Mouse (Mus musculus): ENCODE measurements around the gene Gm20388.

The Gm20388 gene

DNA sequence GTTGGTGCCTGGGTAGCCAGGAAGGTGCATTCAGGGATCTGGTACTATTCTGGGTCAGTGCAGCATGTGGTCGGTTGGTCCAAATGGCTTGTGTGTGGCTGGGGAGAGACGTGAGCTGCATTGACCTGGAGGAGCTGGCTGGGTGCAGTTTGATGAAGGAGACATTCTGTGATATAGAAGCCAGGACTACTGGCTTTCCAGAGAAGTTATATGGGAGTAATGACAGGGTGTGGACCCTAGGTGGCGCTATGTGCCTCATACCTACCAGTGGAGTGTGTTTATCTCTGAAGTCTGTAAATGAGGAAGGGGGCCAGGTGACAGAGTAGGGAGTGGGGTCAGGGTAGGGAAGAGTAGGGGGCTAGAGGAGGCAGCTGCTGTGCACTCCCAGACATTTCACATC lies 1839.9 kb downstream of the Gm20388 start:
- no peak for DNase-seq (ENCODE audit: extremely low read depth, insufficient read length, low spot score)

DNA sequence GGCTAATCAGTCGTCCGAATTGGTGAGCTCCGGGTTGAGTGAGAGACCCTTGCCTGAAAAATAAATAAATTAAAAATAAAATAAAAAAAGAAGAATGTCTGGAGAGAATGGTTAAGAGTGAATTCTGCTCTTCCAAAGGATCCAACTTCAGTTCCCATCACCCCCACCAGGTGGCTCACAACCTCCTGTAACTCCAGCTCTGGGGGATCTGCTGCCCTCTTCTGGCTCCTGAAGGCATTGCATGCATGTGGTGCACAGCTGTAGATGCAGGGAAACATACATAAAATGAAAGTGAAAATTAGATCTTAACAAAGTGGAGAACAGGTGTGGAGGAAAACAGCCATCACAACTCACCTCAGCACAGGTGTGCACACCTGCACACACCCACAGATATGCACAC lies 1840.8 kb downstream of the Gm20388 start:
- DNase-seq (ENCODE audit: extremely low read depth, insufficient read length, low spot score): peak; percentile 42

DNA sequence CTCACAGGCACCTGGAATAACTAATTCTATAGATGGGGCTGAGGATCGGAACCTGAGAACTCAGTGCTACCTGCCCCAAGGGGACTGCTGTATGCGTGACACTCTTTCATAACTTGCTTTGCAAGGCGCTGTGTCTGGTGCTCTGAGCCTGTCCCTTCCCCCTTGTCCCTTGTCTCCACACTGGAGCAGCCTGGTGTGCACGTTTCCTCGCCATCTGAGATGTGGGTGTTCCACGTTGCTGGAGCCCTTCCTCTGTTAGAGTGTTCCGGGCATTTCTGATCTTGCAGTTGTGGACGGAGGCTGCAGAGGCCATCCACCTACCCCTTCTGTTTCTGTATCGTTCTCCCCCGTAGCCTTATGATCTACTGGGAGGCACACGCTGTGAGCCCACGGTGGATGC lies 1847.8 kb downstream of the Gm20388 start:
- DNase-seq (ENCODE audit: extremely low read depth, insufficient read length, low spot score): no peak

DNA sequence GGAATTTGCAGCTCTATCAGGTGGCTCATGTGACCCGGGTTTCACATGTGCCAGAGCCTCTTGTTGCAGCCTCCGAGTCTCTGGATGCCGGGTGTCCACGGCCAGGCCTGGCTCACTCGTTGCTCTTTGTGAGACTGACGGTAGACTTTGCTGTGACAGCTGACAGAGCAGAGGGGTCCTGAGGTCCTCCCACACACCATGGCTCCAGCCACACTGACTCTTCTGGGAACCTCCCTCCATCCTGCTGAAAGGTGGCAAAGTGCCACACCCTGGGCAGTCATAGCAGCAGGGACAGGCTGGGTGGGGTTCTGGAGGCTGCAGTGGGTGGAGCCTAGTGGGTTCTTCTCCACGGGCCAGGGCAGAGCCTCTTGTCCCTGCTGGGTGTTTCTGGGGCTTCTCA lies 1849.8 kb downstream of the Gm20388 start:
- DNase-seq (ENCODE audit: extremely low read depth, insufficient read length, low spot score): no peak

DNA sequence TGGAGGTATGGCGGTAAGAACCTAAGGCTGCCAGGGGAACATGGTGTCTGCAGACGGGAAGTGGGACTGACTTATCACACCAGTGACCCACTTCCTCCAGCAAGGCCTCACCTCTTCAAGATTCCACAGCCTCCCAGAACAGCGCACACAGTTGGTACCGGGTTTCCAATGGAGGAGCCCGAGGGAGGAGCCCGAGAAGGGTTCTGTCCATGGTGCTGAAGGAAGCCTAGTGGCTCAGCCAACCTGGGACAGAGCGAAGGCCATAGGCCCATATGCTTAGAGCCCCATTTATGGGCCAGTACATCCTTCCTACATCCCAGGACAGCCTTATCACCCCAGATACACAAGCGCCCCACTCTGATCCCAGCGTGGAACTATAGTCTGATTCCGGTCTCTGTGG lies 1850.8 kb downstream of the Gm20388 start:
- DNase-seq (ENCODE audit: extremely low read depth, insufficient read length, low spot score): no peak

DNA sequence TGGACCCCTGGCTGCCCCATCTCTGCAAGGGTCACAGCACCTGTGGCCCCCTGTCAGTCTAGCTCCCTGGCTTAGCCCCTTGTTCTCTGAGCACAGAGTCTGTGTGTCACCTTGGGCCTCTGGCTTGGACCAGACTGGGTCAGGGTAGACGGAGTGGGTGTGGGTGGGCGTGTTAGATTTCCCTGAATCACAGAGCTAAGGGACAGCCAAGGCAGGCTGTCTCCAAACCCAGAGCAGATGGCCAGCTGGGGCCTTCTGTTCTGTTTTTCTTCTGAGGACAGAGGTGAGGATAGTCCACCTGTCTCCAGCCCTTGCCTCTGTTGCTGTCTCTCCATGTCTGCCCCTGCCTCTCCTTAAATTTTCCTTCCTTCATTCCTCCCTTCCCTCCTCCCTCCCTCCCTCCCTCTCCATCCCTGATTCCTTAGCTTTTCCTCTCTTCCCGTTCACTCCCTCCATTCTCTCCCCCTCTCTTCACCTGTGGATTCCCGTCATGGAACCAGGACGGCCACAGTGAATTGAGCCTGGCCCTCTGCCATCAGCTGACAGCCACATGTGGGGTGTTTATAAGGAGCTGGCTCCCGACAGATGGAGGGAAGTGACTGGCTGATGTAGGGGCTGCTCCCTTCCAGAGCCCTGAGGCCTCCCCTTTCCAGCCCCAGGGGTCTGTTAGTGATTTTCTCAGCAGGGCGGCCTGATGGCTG lies 1852.5 kb downstream of the Gm20388 start:
- DNase-seq (ENCODE audit: extremely low read depth, insufficient read length, low spot score): no peak

DNA sequence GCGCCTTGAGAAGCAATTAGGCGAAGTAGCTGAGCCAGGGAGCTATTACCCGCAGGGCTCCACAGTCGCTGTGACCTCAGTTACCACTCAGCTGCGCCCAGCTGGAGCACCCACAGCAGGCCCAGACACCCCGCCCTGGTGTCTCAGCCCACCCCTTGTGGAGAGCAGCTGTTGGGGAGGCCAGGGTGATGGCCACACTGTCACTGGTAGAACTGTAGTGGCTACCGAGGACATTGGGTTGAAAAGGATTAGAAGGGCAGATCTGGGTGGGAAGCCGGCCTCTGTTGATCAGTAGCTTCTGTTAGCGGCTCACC lies 1853.0 kb downstream of the Gm20388 start:
- DNase-seq (ENCODE audit: extremely low read depth, insufficient read length, low spot score): no peak

DNA sequence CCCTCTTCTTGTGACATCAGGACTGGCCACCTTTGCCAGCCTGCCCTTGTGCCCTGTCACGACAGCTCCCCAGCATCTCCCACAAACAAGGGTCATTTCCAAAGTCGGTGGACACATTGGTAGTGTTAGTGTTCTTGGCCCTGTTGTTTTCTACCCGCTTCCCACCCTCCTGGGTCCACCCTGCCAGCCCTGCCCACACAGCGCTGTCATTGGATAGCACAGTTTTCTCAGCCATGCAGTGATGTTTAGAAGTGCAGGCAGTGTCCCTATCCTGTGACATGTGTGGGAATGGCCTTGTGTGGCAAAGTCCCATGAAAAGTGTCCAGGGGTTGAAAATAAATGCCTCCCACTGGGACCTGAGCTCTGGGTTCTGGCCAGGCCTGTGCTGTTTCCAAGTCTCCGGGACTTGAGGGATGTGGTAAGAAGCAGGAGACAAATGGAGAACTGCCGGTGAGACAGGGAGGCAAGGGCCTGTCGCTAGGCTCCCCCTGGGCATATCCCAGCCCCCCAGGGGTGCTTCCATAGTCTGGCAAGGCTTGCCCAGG lies 1855.0 kb downstream of the Gm20388 start:
- no peak for DNase-seq (ENCODE audit: extremely low read depth, insufficient read length, low spot score)

DNA sequence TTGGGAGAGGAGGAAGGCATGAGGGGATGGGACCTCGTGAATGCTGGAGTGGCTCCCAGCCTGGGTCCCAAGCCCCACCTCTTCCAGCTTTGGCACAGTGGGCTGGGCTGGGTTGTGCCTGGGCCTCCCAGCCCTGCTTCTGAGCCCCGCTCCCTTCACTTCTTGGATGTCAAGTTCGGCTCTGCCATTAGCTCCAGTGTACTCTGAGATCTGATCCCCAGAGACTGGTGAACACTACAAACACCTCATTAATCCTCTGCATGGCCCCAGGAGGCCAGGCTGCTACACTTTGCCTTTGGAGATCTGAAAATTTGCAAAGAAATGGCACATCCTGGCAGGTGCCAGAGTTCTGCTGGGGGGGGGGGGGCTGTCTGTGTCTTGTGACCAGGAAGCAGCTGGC lies 1858.5 kb downstream of the Gm20388 start:
- no peak for DNase-seq (ENCODE audit: extremely low read depth, insufficient read length, low spot score)

DNA sequence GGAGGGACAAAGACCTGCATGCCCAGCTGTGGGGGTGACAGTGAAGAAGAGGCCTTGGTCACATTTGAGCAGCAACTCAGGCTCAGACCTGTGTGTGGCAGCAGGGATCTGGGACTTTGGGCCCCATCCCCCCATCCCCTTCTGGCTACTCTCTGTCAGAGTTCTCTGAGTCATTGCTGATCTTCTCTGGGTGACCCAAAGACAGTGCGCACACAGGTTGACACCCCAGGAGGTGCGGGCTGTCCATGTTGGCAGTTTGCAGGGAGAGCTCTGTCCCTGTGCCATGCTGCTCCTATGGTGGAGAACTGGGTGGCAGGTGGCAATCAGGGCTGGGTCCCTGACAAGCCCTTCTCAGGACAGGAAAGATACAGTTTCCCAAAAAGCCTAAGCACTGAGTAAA lies 1859.0 kb downstream of the Gm20388 start:
- DNase-seq (ENCODE audit: extremely low read depth, insufficient read length, low spot score): no peak

DNA sequence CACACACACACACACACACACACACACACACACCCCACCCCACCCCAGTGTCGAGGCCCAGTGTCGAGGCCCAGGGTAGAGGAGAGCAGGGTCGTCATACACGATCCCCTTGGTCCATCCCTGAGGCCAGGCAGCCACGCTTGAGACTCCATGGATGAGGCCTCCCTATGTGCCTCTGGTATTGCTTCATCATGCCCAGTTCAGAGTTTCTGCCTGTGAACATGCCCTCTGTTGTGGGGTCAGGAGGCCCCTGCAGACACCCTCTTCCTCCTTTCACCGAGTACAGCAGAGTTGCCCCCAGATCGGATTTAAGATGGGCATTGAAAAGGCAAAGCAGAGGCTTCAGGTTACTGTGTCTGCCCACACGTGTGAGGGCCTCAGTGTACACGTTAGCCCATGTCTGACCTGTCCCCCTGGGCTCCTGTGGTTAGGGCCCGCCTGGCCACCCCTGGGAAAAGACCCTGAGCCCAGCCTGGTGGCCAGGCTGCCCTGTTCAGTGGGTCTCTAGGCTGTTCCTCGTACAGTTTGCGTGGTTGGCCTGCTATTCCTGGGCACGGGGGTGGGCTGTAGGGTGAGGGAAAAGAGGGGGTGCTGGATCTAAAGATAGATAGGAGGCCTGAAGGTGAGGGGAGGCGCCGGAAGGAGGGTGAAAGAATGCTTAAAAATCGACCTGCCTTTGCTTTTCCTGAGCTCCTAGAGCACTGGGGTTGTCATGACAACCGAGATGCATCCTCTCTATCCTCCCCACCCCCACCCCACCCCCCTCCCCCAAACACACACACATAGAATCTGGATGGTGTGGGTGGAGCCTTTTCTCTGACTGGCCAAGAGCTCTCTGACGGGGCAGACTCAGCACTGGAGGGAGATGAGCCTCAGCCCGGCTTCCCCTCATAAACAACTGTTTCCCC lies 1860.5 kb downstream of the Gm20388 start:
- DNase-seq (ENCODE audit: extremely low read depth, insufficient read length, low spot score): no peak

DNA sequence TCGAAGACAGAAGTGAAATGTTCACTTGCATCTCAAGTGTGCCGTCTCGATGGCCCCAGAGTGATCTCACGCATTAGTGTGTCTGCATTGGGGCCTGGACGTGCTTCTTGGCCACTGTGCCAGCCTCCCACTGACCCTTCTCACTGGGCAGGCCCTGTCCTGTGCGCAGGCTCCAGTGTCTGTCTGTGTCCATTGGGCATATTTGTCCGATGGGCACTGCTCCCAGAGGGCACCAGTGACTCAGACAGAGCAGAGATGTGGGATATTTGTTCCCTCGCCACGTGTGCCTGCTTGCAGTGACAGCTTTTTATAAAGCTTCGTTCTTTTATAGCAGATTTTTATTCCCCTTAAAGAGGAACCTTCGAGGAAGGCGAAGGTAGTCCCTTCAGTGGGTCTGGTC lies 1863.2 kb downstream of the Gm20388 start:
- DNase-seq (ENCODE audit: extremely low read depth, insufficient read length, low spot score): no peak

DNA sequence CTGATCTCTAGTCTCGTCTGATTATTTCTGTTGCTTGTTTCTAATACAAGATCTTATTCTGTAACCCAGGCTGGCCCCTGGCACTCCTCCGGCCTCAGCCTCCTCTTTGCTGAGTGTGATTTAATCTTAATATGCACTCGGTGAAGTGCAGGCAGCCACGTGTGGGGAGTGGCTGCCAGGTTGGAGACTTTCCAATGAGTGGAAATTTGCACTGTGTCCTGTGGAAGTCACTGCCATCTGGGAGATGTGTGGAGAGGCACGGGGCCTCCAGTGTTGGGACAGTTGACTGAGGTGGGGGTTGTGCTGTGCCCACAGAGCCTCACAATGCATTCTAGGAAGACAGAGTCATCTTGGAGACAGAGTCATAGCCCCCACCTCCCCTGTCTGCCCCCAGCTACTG lies 1871.9 kb downstream of the Gm20388 start:
- DNase-seq (ENCODE audit: extremely low read depth, insufficient read length, low spot score): no peak

DNA sequence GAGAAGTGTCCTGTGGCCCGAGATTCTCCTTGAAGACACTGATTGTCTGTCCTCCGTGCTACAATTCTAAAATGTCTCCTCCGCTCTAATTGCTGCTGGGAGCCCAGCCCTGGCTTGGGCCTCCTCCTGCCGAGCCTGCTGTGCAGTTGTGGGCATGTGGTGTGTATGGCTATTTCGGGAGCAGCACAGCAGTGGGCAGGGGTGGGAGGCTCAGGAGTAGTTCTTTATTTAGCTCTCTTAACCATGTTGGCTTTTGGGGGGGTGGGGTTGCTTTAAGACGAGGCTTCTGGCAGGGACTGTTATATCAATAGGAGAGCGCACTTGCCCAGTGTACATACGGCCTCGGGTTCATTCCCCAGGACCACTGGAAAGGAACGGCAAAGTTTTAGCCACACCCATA lies 1875.9 kb downstream of the Gm20388 start:
- DNase-seq (ENCODE audit: extremely low read depth, insufficient read length, low spot score): no peak

DNA sequence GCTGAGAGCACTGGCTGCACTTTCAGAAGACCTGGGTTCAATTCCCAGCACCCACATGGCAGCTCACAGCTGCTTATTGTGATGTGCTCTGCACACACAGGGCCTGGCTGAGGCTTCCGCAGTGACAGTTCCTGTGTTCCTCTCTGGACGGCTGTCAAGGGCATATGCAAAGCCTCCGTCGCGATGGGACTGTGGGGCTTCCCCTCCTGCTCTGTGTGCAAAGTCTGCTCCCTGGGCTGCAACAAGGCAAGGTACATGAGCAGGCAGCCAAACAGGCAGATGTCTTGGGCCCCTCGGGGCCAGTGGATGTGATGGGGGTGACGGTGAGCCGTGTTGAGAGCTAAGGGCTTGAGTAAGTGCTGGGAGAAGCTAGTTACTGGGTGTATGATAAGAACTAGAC lies 1878.1 kb downstream of the Gm20388 start:
- no peak for DNase-seq (ENCODE audit: extremely low read depth, insufficient read length, low spot score)

DNA sequence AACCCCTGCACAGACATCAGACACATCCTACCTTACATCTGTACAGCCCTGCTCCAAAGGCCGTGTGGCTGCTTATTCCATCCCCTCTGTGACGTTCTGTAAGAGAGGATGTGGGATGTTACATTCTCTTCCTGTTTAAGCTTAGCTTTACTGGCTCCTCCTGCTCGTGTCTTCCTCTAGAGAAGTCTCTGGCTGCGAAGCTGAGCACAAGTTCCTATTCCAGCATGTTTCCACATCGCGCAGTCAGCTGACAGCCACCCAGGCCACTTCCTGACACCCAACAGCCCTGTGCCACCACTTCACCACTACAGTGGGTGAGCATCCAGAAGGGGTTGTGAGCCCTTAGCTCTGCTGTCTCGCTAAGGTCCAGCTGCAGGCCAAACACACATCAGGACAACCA lies 1881.5 kb downstream of the Gm20388 start:
- no peak for DNase-seq (ENCODE audit: extremely low read depth, insufficient read length, low spot score)

DNA sequence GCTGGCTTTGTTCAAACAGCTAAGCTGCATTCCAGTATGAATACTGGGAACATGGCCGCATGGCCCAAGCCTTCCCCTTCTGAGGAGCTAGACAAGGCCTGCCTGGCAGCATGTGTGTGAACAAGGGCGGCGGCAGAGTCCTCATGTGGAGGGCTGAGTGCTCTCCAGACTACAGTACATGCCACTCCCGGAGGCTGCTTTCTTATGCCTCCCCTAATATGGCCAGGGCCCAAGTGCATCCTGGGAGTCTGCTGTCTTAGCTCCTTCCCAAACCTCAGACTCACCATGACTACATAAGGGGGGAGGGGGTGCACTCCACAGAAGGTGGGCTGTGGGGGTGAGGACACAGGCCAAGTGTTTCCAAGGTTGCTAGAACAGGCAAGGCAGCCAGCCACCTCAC lies 1882.0 kb downstream of the Gm20388 start:
- no peak for DNase-seq (ENCODE audit: extremely low read depth, insufficient read length, low spot score)

DNA sequence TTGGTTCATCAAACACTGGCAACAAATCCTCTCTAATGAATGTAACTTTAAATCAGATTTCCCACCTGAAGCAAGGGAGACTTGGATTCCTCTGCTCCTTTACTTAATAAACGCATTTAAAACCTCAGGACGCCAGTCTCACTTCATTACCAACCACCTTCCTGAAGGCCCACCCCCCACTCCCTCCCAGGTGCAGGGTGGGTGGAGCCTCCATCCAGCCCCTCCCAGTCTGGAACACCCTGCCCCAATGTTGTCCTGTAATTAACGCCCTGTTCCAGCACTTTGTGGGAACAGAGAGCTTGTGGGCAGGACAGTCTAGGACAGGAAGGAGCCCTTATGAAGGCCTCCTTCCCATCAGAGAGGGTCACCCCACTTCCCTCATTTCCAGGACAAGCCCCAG lies 1883.5 kb downstream of the Gm20388 start:
- no peak for DNase-seq (ENCODE audit: extremely low read depth, insufficient read length, low spot score)

DNA sequence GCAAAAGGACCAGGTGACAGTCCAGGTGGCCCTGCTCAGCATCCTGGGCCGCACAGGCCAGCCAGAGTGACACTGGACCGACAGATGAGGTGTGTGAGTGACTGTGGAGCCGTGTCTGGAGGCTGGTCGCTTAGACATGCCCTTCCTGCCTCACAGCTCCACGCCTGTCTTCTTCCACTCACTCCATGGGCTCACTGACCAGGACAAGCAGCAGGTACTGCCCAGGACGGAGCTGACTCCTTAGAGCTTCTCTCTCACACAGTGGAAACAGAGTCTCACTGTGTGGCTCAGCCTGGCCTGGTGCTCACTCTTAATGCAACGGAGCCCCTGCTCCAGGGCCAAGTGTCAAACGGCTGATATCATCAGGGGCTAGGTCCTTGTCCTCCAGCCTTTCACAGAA lies 1884.8 kb downstream of the Gm20388 start:
- no peak for DNase-seq (ENCODE audit: extremely low read depth, insufficient read length, low spot score)

DNA sequence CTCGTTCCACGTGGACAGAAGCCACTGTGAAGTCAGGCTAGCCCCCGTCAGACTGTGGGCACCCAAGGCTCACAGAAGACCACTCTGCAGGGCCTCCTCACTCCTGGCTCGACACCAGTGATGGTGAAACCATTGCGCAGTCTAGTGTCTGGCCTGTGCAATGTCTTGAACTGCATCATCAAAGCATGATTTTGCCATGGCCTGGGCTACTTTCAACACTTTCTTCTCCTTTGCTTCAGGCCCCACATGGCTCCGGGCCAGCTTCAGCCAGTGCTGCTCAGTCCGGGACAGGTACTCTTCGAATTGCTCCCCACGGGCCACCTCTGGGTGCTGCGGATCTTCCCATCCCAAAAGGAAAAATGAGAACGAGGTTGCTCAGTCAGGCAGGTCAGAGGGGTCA lies 1885.8 kb downstream of the Gm20388 start:
- DNase-seq (ENCODE audit: extremely low read depth, insufficient read length, low spot score): no peak

DNA sequence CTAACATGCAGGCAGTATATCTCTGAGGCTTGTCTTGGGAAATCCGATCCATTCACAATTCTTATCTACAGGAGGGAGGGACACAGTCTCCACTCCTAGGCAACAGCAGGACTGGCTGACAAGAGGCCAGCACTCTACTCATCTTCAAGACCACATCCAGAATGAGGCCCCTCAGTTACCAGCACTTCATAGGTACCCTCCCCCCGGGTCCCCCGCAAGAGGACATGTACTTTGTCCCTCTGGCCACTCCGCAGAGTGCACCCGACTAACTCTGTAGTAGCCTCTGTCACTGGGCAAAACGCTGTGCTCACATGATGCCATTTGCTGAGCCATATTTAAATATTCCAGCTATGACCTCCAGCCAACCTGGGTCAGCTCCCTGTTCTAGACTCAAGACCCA lies 1887.8 kb downstream of the Gm20388 start:
- DNase-seq (ENCODE audit: extremely low read depth, insufficient read length, low spot score): no peak

DNA sequence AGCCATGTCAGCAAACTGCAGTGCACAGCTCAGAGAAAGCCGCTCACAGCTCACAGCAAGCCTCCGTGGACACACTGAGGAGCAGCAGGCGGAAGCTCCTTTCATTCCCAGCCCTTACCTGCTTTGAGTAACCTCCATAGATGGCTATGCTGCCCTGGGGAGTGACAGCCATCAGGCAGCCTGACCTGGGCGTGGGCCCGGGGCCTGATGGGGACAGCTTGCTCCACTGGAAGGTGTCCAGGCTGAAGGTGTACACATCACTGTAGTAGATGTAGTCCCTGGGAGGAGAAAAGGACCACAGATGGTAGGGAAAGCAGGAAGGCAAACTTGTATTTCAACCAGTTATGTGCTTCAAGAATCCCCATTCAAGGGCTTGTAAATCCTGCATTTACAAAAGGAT lies 1894.2 kb downstream of the Gm20388 start:
- DNase-seq (ENCODE audit: extremely low read depth, insufficient read length, low spot score): no peak

Data from 3134 (cell line).